Mouse (Mus musculus) cerebellum, postnatal 10 days (tissue): ENCODE results near the gene Poc1a.

Experiments
- DNase-seq, 2 experiments: peaks; one replicate each; pipeline ENCODE4 v3.0.0; 2021; ENCODE audit warnings: mixed read lengths in 2 of 2

The Poc1a gene

DNA sequence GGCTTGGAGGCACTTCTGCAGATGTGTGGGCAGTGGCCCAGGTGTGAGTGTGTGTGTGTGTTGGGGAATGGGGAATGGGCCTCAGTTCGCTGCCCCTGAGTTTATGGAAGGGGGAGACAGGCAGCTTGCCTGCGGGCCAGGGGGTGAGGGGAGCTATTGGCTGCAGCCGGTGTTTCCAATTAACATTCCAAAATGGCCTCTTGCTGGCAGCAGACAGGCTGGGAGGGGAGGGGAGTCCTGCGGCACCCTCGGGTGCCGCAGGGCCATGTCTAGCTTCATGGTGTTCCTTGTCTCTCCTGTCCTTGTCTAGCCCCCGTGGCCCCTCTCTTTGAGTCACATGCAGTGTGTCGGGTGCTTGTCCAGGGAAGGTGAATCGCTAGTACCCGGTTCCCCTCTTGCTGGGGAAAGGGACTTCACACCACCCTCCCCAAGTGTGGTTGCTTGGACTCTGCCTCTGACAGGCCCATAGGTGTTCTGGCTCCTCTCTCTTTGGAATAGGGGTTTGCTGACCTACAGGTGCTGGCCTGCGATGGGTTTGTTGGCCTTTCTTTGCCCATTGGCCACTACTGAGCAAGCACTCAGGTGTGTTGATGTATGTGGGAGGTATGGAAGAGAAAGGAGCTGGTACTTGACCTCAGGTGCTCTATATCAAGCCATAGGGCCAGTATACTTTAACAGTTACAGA lies 89.1 kb downstream of the Poc1a start:
- peak; percentile 66 to 67 for DNase-seq

DNA sequence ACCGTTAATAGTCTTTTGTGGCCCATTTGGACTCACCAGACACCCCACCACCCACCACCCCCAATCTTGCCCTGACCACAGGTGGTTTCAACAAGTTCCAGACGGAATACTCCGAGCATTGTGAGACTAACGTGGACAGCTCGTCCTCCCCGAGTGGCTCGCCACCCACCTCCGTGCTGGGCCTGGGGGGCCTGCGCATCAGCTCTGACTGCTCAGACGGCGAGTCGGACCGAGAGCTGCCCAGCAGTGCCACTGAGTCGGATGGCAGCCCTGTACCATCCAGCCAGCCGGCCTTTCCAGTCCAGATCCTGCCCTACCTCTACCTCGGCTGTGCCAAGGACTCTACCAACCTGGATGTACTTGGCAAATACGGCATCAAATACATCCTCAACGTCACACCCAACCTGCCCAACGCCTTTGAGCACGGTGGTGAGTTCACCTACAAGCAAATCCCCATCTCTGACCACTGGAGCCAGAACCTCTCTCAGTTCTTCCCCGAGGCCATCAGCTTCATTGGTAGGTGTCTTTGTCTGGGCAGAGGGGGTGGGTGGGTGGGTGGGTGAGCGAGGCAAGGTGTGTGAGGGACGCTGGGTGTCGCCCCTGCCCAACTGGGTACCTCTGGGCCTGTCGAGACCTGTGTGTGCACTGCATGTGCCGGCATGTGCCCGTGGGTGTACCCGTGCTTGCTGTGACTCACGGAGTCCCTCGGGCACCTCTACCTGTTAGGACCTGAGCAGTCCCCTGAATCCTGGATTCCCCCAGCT lies 89.9 kb downstream of the Poc1a start:
- DNase-seq, result no peak

DNA sequence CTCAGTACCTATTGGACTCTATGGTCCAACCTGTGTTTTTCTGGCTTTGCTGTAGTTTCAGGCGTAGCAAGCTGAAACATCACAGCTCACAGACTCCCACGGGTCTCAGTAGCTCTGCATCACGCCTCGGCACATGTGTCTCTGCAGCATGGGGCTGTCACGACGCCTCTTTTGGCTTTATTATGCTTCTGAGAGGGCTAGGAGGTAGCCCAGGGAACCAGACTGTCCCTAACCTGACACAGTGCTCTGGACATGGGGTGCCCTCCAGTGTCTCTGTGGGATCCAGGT lies 90.5 kb downstream of the Poc1a start:
- DNase-seq, result no peak

DNA sequence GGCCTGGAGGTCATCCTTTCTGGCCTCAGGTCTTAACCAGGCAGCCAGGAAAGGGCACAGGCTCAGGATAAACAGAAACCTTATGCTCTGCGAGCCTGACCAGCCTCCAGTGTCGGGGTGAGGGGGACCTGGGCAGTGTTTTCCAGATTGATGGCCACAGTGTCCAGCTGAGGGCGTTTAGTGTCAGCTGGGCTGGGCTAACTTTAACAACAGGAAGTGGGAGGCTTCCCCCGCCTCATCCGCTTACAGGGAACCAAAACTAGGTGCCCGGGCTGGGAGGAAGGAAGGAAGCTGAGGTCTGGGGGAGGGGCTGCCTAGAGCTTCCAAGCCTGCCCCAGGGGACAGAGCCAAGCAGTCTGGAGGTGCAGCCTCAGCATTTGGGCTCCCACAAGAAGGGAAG lies 90.9 kb downstream of the Poc1a start:
- DNase-seq, result peak in 1 of 2 experiments; percentile 57

DNA sequence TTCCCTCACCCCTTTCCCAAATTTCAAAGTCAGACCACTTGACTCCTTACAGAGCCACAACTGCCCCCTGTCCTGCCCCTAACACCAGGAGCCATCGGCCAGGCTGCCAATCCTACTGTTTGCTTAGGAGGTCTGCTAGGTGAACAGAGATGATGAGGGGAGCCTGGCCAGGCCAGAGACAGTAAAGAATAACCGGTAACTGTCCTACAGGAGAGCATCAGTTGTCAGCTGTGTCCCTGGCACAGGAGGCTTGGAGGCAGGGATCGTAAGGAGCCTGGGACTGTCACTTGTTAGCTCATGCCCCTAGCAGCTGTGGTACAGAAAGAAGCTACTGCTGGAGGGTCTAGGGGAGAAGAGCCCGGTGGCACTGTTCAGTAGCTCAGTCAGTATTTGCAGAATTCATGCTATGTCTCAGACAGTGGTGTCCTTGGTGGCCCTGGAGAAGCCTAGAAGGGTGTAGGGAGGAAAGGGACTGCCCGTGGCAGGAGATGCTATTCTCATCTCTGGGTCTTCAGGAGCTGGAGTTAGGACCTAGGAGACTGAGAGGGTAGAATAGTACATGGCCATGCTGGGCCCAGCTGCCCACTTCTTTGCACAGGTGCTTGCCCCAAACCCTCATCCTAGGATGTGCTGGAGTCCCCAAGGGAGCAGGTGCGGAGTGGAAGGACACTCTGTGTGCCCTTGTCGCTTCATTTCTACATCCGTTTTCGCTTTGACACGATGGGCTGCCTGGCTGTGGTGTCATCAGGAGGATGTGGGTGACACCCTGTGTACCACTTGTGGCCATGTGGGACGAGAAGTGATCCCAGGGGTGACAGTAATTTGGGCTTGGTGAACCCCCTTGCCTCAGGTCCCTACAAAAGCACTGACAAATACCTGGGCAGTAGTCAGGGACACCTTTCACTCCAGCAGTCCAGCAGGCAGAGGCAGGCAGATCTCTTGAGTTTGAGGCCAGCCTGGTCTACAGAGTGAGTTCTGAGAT lies 91.9 kb downstream of the Poc1a start:
- no peak for DNase-seq

DNA sequence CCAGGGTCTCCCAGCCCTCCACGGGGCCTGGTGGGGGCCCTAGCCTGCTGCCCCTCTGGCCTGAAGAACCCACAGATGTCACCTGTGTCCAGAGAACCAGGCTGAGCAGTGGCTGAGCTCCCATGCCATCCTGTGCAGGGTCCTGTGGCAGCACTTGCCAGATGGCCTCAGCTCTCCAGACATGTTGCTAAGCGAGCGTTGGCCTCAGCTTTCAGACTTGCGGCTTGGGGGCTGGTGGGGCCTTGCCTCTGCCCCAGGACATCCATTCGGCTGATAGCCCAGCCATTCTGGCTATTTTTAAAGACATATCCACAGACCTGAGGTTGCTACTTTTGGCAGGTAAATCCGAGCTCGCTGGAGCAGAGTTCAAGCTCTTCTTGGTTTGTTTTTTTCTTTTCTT lies 93.1 kb downstream of the Poc1a start:
- peak in 1 of 2 experiments; percentile 50 for DNase-seq

DNA sequence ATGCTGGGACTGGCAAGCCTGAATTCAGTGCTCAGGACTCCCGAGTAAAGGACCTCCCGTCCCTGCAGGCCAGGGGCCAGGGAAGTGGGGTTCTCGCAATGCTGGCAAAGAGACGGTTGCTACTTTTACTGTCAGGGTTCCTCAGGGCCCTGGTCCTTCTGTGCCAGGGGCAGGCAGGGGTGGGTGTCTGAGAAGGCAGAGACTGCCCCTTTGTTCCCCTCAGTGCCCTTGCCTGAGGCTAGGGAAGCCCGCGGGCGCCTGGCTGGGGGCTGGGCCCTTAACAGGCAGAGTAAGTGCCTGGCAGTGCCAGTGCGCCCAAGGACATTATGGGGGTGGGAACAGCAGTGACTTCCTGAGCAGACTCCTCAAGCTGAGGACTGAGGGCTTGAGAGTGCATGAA lies 96.4 kb downstream of the Poc1a start:
- DNase-seq, result peak in 1 of 2 experiments; percentile 63

DNA sequence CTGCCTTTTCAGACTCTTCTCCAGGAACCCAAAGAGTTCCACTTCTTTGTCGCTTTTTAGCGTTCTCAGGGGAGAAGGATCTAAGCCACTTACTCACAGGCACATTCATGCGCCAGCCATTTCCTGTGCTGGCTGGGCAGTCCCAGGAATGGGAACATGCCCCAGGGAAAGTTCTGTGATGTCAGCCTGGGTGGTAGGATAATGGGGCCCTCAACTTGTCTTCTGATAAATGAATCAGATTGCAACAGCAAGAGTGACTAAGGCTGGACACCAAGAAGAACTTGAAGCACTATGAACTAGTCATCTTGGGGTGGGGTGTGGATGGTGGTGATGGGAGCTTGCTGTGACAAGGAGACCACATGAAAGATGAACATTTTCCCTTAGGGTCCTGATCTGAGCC lies 97.2 kb downstream of the Poc1a start:
- no peak for DNase-seq

DNA sequence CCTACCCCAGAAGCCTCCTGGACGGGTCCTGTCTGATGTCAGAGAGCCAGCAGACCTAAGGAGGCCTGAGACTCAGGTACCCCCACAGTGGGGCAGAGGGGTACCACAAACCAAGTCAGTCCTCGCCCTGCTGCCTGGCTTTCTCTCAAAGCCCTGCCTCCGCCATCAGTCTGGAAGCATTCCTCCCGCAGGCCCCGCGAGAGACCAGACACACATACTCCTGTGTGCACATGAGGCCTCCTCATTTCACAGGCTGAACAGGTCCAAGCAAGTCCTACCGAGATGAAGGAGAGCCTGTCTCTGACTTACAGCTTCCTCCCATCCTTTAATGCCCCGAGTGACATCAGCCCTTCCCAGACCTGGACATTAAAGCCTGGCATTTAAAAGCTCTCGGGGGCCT lies 97.9 kb downstream of the Poc1a start:
- DNase-seq, result no peak

DNA sequence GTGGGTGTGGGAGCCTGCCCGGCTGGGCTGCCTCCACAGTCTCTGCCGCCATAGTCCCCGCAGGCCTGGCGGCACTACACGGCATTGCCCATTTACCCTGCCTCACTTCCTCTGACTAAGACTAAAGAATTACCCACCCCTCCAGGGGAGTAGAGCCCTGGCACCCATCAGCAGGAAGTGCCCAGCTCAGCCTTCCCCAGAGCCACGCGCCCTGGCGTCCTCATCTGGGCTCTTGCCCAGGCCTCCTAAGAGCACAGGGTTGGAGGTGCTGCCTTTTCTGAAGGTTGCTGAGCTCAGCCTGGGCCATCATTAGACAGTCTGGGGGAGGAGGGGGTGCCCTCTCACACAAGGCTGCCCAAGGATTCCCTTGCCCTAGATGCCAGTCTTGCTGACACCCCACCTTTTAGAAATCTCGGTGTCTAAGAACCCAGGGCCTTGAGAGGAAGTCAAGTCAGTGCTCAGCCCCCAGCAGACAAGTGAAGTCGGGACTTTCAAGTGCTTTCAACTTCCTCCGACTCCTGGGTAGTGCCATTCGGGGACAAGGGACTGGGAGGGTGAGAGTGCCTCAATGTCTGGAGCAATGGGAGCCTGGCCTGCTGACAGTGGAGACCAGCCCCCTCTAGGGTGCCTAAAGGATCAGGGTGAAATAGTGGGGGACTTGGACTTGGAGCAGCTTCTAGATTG lies 105.5 kb downstream of the Poc1a start:
- peak in 1 of 2 experiments; percentile 43 for DNase-seq

DNA sequence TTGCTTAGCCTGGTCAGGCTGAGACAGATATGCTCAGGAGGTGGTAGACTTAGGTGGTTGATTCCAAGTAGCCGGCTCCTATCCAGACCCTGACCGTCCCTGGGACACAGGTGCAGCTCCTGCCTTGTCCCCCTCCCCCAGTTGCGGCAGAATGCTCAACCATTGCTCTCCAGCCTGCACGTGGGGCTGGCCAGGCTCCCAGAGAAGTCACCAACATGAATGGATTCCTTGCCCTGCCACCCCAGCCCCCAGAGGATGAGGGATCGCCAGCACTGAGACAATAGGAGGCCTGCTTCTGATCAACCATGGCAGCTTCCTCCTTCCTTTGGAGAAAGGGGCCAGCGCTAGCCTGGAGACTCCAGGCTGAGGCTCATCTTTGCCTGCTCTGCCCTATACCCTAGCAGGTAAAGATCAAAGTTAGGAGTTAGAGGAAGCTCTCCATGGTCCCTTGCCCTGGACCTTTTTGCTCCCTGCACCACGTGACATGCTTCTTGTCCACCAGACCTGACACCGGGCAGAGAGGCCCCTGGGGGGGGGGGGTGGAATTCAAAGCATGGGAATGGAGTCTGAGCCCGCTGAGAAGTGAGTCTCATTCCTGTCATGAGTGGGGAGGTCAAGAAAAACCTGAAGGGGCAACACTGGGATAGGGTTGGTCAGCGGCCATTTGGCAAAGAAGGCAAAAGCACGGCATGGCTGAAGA lies 112.1 kb downstream of the Poc1a start:
- peak in 1 of 2 experiments; percentile 57 for DNase-seq

DNA sequence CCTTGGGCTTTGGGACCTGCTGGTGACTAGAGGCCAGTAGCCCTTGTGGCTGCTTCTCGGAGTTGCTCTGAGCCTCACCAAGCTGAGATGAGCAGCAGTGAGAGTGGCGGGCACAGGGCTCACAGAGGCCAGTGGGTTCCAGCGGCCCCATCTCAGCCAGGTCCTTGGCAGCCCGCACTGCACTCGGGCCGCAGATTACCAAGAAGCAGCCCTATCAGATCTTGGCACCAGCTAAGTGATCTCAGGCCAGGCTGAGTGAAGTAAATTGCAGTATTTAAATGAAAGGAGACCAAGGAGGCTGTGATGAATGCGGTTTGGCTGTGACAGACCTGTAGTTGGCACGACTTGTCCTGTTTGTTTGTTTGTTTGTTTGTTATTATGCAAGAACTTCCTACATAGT lies 112.7 kb downstream of the Poc1a start:
- DNase-seq, result peak in 1 of 2 experiments; percentile 43

DNA sequence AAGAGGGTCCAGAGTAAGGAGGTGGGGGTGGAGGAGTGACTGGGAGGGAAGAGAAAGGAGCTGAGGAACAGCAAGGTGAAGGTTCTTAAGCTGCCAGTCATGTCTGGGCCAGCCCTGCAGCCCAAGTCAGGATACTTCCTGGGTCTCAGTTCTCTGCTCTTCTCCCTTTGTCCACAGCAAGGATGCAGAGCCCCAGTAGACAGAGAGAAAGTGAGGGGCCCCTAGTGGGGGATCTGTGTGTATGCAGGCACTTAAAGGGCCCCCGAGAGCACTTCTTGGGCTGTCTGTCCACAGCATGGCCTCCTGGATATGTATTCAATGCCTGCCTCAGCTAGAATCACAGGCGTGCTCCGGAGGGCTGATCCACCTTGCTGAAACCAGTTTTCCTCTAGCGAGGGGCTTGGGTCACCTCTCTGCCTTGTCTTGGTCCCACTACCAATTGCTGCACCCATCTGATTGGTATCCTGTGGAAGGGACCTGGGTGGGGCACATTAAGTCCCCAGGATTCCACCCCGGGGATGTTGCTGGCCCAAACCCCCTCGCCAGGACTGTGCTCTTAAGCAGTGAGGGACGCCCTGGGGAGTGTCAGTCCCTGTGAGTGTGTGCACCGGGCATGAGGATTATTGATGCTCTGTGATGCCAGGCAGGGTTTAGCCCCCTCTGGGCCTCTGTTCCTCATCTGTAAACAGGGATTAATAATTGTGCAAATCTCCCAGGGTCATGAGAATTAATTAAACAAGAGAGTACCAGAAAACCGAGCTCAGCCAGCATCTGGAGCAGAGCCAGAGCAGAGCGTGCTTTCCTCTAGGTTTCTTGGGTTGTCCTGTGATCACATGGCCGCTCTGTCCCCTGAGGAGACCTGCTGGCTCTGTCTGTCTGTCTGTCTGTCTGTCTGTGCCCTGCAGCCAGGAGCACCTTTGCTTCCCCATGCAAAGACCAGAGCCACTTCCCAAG lies 114.1 kb downstream of the Poc1a start:
- DNase-seq, result peak in 1 of 2 experiments; percentile 52

DNA sequence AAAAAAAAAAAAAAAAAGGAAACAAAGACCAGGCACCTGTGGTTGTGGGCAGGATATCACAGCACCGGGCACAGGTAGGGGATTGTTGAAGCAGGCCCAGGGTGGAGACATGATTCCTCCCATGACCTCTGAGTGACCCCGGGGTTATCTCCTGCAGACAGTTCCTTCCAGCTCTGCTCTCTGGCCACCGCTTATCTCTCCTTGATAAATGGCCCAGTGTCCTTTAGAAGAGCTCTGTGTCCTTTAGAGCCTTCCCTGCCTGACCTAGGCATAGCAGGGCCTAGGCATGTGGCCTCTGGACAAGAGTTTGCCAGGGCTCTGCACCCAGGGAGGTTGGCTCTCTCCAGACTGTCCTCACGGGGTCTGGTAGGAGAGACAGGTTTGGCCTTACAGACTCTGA lies 116.9 kb downstream of the Poc1a start:
- no peak for DNase-seq

DNA sequence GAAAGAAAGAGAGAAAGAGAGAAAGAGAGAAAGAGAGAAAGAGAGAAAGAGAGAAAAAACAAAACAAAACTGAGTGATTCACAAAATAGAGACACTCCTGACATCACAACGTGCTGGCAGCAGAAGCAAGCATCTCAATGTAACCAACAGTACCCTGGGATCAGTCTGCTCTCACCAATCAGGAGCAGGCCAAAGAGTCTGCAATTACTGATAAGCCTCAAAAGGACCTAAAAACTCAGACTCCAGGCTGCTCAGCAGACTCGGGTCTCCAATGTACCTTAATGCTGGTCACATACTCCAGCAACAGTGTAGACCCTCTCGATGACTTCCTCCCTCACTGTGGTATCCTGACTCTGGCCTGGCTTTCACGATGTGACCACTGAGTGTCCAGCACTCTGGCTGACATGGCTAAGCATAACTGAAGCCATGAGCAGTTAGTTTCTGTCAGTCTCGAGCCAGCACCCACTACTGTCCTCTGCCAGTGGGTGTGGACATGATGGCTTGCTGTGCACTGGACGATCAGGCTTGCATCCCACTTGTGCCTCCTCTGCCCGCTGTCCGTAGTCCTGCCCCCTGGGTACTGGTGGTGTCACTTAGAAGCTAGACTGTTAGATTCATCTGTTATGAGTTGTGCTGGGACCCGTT lies 117.9 kb downstream of the Poc1a start:
- no peak for DNase-seq

DNA sequence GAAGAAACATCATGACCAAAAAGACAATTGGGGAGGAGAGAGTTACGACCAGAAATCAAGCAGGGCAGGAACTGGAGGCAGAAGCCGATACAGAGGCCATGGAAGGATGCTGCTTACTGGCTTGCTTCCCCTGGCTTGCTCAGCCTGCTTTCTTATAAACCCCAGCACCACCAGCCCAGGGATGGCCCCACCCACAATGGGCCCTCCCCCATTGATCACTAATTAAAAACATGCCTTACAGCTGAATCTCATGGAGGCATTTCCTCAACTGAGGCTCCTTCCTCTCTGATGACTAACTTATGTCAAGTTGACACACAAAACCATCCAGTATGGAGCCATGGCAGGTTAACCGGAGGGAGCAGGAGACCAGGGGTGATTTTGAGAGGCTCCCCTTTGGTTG lies 118.9 kb downstream of the Poc1a start:
- no peak for DNase-seq
